Mouse (Mus musculus) heart, adult 2 months (tissue): ENCODE measurements around the gene Plekha6.

Source experiments
- CTCF ChIP-seq: fragments of 200-600 bp; IDR thresholded peaks from 2 replicates; pipeline ENCODE4 v1.8.1; 2022; ENCODE audit warnings: antibody characterized with exemption, mild to moderate bottlenecking, moderate library complexity
- EP300 ChIP-seq: fragments of 200-500 bp; IDR thresholded peaks from 2 replicates; pipeline ENCODE4 v1.6.1; 2011; ENCODE audit warnings: low read depth, low read length, control low read depth; ENCODE audit not compliant: insufficient read depth

DNA sequence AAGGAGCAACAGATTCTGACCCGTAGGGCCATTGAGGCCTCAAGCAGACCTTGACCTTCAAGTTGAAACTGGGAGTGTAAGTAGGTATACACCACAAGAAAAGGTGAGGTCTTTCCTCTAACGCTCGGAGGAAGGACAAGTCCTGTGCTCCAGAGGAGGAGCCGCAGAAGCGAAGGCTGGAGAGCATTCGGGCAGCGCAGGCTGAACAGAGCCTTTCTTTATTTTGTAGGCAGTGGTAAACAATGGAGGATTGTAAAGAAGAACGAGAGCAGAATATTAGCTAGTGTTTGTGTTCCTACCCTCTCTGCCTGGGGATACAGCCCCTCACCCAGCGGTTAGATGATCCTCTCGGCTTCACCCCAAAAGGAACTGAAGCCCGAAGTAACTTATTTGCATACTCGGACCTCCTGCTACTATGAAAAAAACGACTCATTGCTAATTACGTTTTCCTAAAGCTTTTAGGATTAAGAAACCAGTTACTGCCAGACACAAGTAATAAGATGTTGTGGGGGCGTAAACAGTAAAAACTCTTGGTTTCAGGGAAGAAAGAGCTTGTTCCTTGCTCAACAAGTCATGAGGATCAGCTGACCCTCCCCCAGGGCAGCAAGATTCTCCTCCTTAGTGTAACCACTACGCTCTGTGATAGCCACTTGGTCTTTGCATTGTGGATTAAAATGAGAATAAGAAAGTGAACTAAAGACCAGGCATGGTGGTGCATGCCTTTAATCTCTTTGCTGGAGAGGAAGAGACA is 34.4 kb upstream of the Plekha6 start:
- TF ChIP-seq EP300 (no peak), CTCF (no peak)
